Mouse (Mus musculus): Measurements from ENCODE around the gene Mettl27. TPM values are rescaled to one million over a fixed set of nuclear protein-coding genes. Genes with fewer than 3 reads are reported as not detected.

The Mettl27 gene
- polyA plus RNA-seq, 1 experiment from 2014 or later, result 8.6 TPM

GRCm38 (mm10) chr5:134896965-134897364 lies 35.2 kb upstream of the Mettl27 start:
- Histone ChIP-seq H3K36me3 (ENCODE audit: control insufficient read depth, insufficient read depth, low read length) (no peaks in the 10 kb centered on the region), H3K4me2 (replicated peaks; ENCODE audit: low read depth, low read length) (no peak overlapping the region), H3K4me3 (ENCODE audit: low read depth, low read length) (no peak overlapping the region), H3K27me3 (ENCODE audit: control insufficient read depth, insufficient read depth, low read length) (no peaks in the 10 kb centered on the region), H3K9me3 (ENCODE audit: control insufficient read depth, low read length) (no peaks in the 10 kb centered on the region), H3K4me1 (replicated peaks; ENCODE audit: control insufficient read depth, insufficient read depth, low read length) (no peaks in the 10 kb centered on the region), H3K27ac (ENCODE audit: low read depth, low read length) (no peak overlapping the region), H3K9ac (ENCODE audit: low read depth, low read length) (no peak overlapping the region)
- 74% methylated on average over 8 of the region's 8 CpGs for WGBS
- no peak for ATAC-seq (ENCODE audit: low FRiP score)
- no peak for DNase-seq (ENCODE audit: low spot score)

- Histone ChIP-seq H3K4me3 (ENCODE audit: low read depth, low read length) (no peak overlapping the region), H3K4me2 (replicated peaks; ENCODE audit: low read depth, low read length) (no peak overlapping the region), H3K27ac (ENCODE audit: low read depth, low read length) (no peak overlapping the region), H3K4me1 (replicated peaks; ENCODE audit: control insufficient read depth, insufficient read depth, low read length) (no peaks in the 10 kb centered on the region), H3K9ac (ENCODE audit: low read depth, low read length) (no peak overlapping the region), H3K9me3 (ENCODE audit: control insufficient read depth, low read length) (no peaks in the 10 kb centered on the region), H3K27me3 (ENCODE audit: control insufficient read depth, insufficient read depth, low read length) (no peaks in the 10 kb centered on the region), H3K36me3 (ENCODE audit: control insufficient read depth, insufficient read depth, low read length) (no peaks in the 10 kb centered on the region)
- ATAC-seq (ENCODE audit: low FRiP score) (no peak), DNase-seq (ENCODE audit: low spot score) (no peak)
- 86% methylated on average over 17 of the region's 17 CpGs for WGBS
Measured at GRCm38 (mm10) chr5:134897596-134897995, 34.6 kb upstream of the Mettl27 start.

GRCm38 (mm10) chr5:134901012-134901643 lies 31.0 kb upstream of the Mettl27 start:
- no peak overlapping the region for H3K9ac ChIP-seq (ENCODE audit: low read depth, low read length)
- 45% methylated on average over 12 of the region's 12 CpGs for WGBS
- no peak overlapping the region for H3K27ac ChIP-seq (ENCODE audit: low read depth, low read length)
- no peaks in the 10 kb centered on the region for H3K4me1 ChIP-seq (replicated peaks; ENCODE audit: control insufficient read depth, insufficient read depth, low read length)
- no peaks in the 10 kb centered on the region for H3K27me3 ChIP-seq (ENCODE audit: control insufficient read depth, insufficient read depth, low read length)
- H3K36me3 ChIP-seq (ENCODE audit: control insufficient read depth, insufficient read depth, low read length), result no peaks in the 10 kb centered on the region
- no peak overlapping the region for H3K4me2 ChIP-seq (replicated peaks; ENCODE audit: low read depth, low read length)
- DNase-seq (ENCODE audit: low spot score) (peak; percentile 39), ATAC-seq (ENCODE audit: low FRiP score) (no peak)
- no peak overlapping the region for H3K4me3 ChIP-seq (ENCODE audit: low read depth, low read length)
- no peaks in the 10 kb centered on the region for H3K9me3 ChIP-seq (ENCODE audit: control insufficient read depth, low read length)

GRCm38 (mm10) chr5:134901644-134902027 lies 30.5 kb upstream of the Mettl27 start:
- no peaks in the 10 kb centered on the region for H3K9me3 ChIP-seq (ENCODE audit: control insufficient read depth, low read length)
- no peak overlapping the region for H3K9ac ChIP-seq (ENCODE audit: low read depth, low read length)
- DNase-seq (ENCODE audit: low spot score) (no peak), ATAC-seq (ENCODE audit: low FRiP score) (no peak)
- no peaks in the 10 kb centered on the region for H3K4me1 ChIP-seq (replicated peaks; ENCODE audit: control insufficient read depth, insufficient read depth, low read length)
- H3K27ac ChIP-seq (ENCODE audit: low read depth, low read length), result no peak overlapping the region
- 70% methylated on average over 8 of the region's 8 CpGs for WGBS
- H3K4me3 ChIP-seq (ENCODE audit: low read depth, low read length), result no peak overlapping the region
- no peaks in the 10 kb centered on the region for H3K36me3 ChIP-seq (ENCODE audit: control insufficient read depth, insufficient read depth, low read length)
- no peak overlapping the region for H3K4me2 ChIP-seq (replicated peaks; ENCODE audit: low read depth, low read length)
- H3K27me3 ChIP-seq (ENCODE audit: control insufficient read depth, insufficient read depth, low read length), result no peaks in the 10 kb centered on the region

GRCm38 (mm10) chr5:134906633-134907032 lies 25.5 kb upstream of the Mettl27 start, which contains the start of gene Tmem270:
Gene Tmem270, minus strand, starts transcription at chr5:134906733.
- no peaks in the 10 kb centered on the region for H3K9me3 ChIP-seq (ENCODE audit: control insufficient read depth, low read length)
- no peak within 1 kb of the TSS for H3K9ac ChIP-seq (ENCODE audit: low read depth, low read length)
- DNase-seq (ENCODE audit: low spot score), result no peak
- H3K27ac ChIP-seq (ENCODE audit: low read depth, low read length), result no peak within 1 kb of the TSS
- no peak within 1 kb of the TSS for H3K4me2 ChIP-seq (replicated peaks; ENCODE audit: low read depth, low read length)
- 76% methylated on average over 6 of the region's 6 CpGs for WGBS
- H3K4me3 ChIP-seq (ENCODE audit: low read depth, low read length), result no peak within 1 kb of the TSS
- H3K4me1 ChIP-seq (replicated peaks; ENCODE audit: control insufficient read depth, insufficient read depth, low read length), result no peaks in the 10 kb centered on the region
- no peak for ATAC-seq (ENCODE audit: low FRiP score)
- no peaks in the 10 kb centered on the region for H3K27me3 ChIP-seq (ENCODE audit: control insufficient read depth, insufficient read depth, low read length)
- H3K36me3 ChIP-seq (ENCODE audit: control insufficient read depth, insufficient read depth, low read length), result no peaks in the 10 kb centered on the region

- H3K9me3 ChIP-seq (ENCODE audit: control insufficient read depth, low read length), result no peaks in the 10 kb centered on the region
- H3K9ac ChIP-seq (ENCODE audit: low read depth, low read length), result no peak overlapping the region
- 0 out of 2 replicates have a peak, but pooled peaks have one; percentile 61 for ATAC-seq (ENCODE audit: low FRiP score)
- H3K27ac ChIP-seq (ENCODE audit: low read depth, low read length), result no peak overlapping the region
- peak; percentile 94 for DNase-seq (ENCODE audit: low spot score)
- no peak overlapping the region for H3K4me2 ChIP-seq (replicated peaks; ENCODE audit: low read depth, low read length)
- H3K4me3 ChIP-seq (ENCODE audit: low read depth, low read length), result no peak overlapping the region
- WGBS, result under 1% methylated on average over 13 of the region's 13 CpGs
- no peaks in the 10 kb centered on the region for H3K36me3 ChIP-seq (ENCODE audit: control insufficient read depth, insufficient read depth, low read length)
- H3K4me1 ChIP-seq (replicated peaks; ENCODE audit: control insufficient read depth, insufficient read depth, low read length), result no peaks in the 10 kb centered on the region
- H3K27me3 ChIP-seq (ENCODE audit: control insufficient read depth, insufficient read depth, low read length), result no peaks in the 10 kb centered on the region
Measured at GRCm38 (mm10) chr5:134907135-134907534, 25.0 kb upstream of the Mettl27 start.

- Histone ChIP-seq H3K36me3 (ENCODE audit: control insufficient read depth, insufficient read depth, low read length) (no peaks in the 10 kb centered on the region), H3K4me3 (ENCODE audit: low read depth, low read length) (no peak overlapping the region), H3K9ac (ENCODE audit: low read depth, low read length) (no peak overlapping the region), H3K27ac (ENCODE audit: low read depth, low read length) (no peak overlapping the region), H3K27me3 (ENCODE audit: control insufficient read depth, insufficient read depth, low read length) (no peaks in the 10 kb centered on the region), H3K9me3 (ENCODE audit: control insufficient read depth, low read length) (no peaks in the 10 kb centered on the region), H3K4me2 (replicated peaks; ENCODE audit: low read depth, low read length) (no peak overlapping the region), H3K4me1 (replicated peaks; ENCODE audit: control insufficient read depth, insufficient read depth, low read length) (no peaks in the 10 kb centered on the region)
- ATAC-seq (ENCODE audit: low FRiP score), result no peak
- DNase-seq (ENCODE audit: low spot score), result no peak
- WGBS, result 100% methylated on average over 2 of the region's 2 CpGs
Measured at GRCm38 (mm10) chr5:134911901-134912300, 20.3 kb upstream of the Mettl27 start.

GRCm38 (mm10) chr5:134913352-134913751 lies 18.8 kb upstream of the Mettl27 start:
- no peak overlapping the region for H3K4me2 ChIP-seq (replicated peaks; ENCODE audit: low read depth, low read length)
- ATAC-seq (ENCODE audit: low FRiP score) (no peak), DNase-seq (ENCODE audit: low spot score) (no peak)
- no peaks in the 10 kb centered on the region for H3K4me1 ChIP-seq (replicated peaks; ENCODE audit: control insufficient read depth, insufficient read depth, low read length)
- H3K9ac ChIP-seq (ENCODE audit: low read depth, low read length), result no peak overlapping the region
- H3K9me3 ChIP-seq (ENCODE audit: control insufficient read depth, low read length), result no peaks in the 10 kb centered on the region
- no peak overlapping the region; the same call in 1 of the 2 replicates for H3K4me3 ChIP-seq (ENCODE audit: low read depth, low read length)
- WGBS, result 84% methylated on average over 3 of the region's 3 CpGs
- no peak overlapping the region for H3K27ac ChIP-seq (ENCODE audit: low read depth, low read length)
- no peaks in the 10 kb centered on the region for H3K36me3 ChIP-seq (ENCODE audit: control insufficient read depth, insufficient read depth, low read length)
- no peaks in the 10 kb centered on the region for H3K27me3 ChIP-seq (ENCODE audit: control insufficient read depth, insufficient read depth, low read length)

- no peaks in the 10 kb centered on the region for H3K27me3 ChIP-seq (ENCODE audit: control insufficient read depth, insufficient read depth, low read length)
- H3K4me1 ChIP-seq (replicated peaks; ENCODE audit: control insufficient read depth, insufficient read depth, low read length), result no peaks in the 10 kb centered on the region
- no peak overlapping the region for H3K27ac ChIP-seq (ENCODE audit: low read depth, low read length)
- no peak overlapping the region for H3K4me2 ChIP-seq (replicated peaks; ENCODE audit: low read depth, low read length)
- no peak overlapping the region for H3K9ac ChIP-seq (ENCODE audit: low read depth, low read length)
- WGBS, result 83% methylated on average over 4 of the region's 4 CpGs
- no peak overlapping the region; the same call in 1 of the 2 replicates for H3K4me3 ChIP-seq (ENCODE audit: low read depth, low read length)
- no peaks in the 10 kb centered on the region for H3K9me3 ChIP-seq (ENCODE audit: control insufficient read depth, low read length)
- H3K36me3 ChIP-seq (ENCODE audit: control insufficient read depth, insufficient read depth, low read length), result no peaks in the 10 kb centered on the region
- ATAC-seq (ENCODE audit: low FRiP score), result no peak
- no peak for DNase-seq (ENCODE audit: low spot score)
Measured at GRCm38 (mm10) chr5:134913753-134914152, 18.4 kb upstream of the Mettl27 start.
